Comparison of ENCODE assay signal across 16 mouse cellular contexts in genomic region chrX:17225141-17225540, GRCm38 (mm10).
DNase-seq lines count a peak whose midpoint lies in the region.
"Had no signal": no experiment of that assay in that cellular context is flagged by ENCODE, and none has a peak within 500 bp of the region (broad histone marks: within the 10 kb centered on the region; RNA-seq: fewer than 3 reads in every experiment).

No protein-coding gene starts in this region.

- DNase-seq in cerebellum, adult 11-12 months = peak; percentile 31
- no peak for DNase-seq in cerebellum, postnatal 4 days (ENCODE audit: low spot score in 2 of 2)
- DNase-seq in cerebellum, adult 8-10 months = peak; percentile 17
- peak; percentile 13 to 17 for DNase-seq in cerebellum, postnatal 10 days
- no peak for DNase-seq in lung, postnatal 10 days
- DNase-seq in lung, postnatal 4 days = no peak
- no peak for DNase-seq in heart, postnatal 10 days
- DNase-seq: adrenal gland, postnatal 10 days; adrenal gland, postnatal 36 days; B cell, adult 2 months; forebrain, postnatal 0 days; gastrocnemius, adult 2 months; gastrocnemius, postnatal 14 days; heart, adult 11 months; heart, postnatal 4 days; kidney, adult 18-20 months had no signal

- intact Hi-C loops in heart, postnatal 10 days (cut with DNase I) = no loop called here

Comparison
In these comparisons a context has a peak if more than half of its experiments do, and no peak if none do; other contexts are left out.
1. DNase-seq: peak in cerebellum, adult 11-12 months (single experiment), cerebellum, adult 8-10 months (single experiment) and cerebellum, postnatal 10 days (2 of 2); none in cerebellum, postnatal 4 days (0 of 2), lung, postnatal 10 days (single experiment), lung, postnatal 4 days (0 of 2) and heart, postnatal 10 days (0 of 2).